Mouse (Mus musculus) monocyte, adult 2 months (primary cell): ENCODE results near the gene Errfi1.
"Not testable (repeated sequence)": the region's sequence is repeated elsewhere in the genome, so short reads cannot be mapped to it uniquely, and the experiment has no call there.

Source experiments
- DNase-seq, 2 experiments: peaks; one replicate each; pipeline ENCODE4 v3.0.0; 2022; ENCODE audit warnings: low spot score in 2 of 2, low read depth in 1 of 2

Gene Errfi1

GRCm38 (mm10) chr4:150879631-150880030 lies 25.9 kb downstream of the Errfi1 start:
- no peak for DNase-seq

DNA sequence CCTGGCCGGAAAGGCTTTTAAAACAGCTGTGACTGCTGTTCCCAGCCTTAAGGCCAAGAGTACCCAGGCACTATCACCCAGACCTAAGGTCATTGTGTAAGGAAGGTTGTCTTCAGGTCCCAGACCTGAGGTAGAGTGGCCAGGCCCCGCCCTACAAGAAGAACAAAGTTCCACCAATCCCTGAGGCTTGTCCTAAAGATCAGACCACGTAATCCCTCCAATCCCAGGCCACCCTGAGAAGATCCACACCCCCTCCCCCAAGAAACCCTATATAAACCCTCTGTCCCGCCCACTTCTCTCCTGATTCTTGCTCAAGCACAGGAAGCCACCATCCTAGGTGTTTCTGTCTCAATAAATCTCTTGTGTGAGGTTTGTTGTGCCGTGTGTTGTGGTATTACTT lies 26.6 kb downstream of the Errfi1 start:
- DNase-seq, result no peak

DNA sequence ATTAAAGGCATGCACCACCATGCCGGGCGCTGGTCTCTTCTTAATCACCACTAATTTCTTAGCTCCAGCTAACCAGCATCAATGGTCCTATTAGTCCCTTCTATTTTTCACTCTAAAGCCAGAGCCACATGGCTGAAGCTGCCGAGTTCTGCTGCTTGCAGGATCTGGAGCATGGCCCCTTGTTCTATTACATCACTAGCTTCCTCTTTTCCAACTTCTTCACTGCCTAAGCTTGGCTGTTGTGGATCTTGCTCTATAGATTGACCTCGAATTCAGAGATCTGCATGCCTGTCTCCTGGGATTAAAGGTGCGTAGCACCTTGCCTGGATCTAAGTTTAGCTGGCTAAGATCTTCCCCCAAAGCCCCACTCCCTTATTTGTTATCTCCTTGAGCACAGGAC lies 28.9 kb downstream of the Errfi1 start:
- DNase-seq, result no peak

DNA sequence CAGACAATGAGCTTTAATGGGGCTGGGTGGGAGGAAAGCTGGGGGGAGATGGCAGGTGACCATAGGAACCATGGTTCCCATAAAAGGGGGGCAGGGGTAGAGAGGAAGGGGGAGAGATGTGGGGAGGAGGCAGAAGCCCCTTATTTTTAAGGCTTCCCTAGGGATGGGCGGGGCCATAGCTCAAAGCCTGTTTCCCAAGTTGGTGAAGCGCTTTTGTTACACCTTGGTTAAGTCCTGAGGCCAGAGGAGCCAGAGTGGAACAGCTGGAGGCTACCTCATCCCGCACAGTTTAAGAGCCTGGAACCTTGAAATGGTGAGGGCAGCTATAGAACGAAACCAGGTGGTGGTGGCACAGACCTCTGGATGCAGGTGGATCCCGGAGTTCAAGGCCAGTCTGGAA lies 34.2 kb downstream of the Errfi1 start:
- no peak for DNase-seq

DNA sequence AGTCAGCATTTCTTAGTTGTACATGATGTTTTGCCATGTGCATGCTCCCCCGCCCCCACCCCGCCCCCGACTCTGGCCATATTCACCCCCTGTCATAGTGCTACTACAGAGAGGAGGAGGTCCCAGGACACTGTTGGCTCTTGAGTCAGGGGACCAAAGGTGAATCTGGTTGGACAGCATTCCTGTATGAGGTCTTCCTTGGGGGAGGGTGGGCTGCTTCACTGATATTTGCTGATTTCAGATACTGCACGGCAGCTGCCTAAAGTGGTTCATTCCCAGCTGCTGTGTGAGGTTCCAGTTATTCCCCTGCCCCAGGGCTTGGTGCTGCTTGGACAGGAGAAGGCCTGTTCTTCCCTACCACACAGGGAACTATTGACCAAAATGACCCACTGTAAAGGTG lies 34.8 kb downstream of the Errfi1 start:
- no peak for DNase-seq

DNA sequence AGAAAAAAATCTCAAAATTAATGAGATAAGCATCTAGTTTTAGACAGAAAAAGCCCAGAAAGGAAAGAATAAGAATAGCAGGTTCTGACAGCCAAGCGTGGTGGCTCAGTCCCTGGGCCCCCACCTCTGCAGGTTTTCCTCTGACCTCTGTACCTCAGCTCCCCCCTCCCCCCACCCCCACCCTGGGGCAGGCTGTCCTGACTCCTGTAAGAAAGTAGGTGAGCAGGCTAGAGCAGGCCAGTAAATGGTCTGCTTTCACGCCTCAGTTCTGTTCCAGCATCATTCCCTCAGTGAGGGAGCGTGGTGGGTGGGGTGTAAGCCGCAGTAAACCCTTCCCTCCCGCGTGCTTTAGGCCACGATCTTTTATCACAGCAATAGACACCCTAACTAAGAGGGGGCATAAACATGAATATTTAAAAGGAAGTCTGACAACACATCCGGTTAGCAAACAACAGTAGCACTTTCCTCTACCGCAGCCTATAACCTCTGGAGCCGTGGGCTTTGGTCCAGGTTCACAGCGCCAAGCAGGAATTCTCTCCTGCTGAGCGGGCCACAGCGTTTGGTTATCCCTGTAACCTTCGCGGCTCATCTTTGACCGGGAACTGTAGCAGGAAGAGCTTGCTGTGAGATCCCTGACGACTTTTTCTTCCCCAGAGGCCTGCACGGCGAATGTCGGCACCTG lies 35.7 kb downstream of the Errfi1 start:
- no peak for DNase-seq

DNA sequence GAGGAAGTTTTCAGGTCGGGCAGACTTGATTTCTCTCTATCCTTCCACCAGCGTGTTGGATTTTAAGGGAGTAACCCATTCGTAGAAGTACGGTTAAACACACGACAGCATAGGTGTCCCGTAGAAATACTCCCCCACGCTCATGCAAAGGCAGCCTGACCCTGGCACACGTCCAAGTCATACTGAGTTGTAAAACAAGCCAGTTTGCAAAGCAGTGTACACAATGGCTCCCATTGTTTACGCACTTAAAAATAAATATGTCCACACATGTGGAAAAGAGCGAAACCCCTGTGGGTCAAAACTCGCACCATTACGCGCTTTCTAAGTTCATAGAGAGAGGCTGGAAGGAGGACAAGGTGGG lies 36.2 kb downstream of the Errfi1 start:
- DNase-seq, result no peak

DNA sequence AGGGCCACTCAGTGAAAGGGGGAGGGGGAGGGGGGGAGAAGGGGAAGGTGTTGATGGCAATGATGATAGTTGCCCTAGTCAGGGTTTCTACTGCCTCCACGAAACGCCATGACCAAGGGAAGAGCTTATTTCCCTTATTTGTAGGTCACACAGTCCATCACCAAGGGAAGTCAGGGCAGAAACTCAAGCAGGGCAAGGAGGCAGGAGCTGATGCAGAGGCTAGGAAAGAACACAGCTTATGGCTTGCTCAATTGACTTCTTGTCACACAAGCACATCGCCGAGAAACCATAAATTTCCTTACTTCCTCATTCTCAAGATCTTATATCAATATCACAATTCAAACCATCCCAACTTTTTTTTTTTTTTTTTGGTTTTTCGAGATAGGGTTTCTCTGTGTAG lies 37.6 kb downstream of the Errfi1 start:
- DNase-seq, result no peak

GRCm38 (mm10) chr4:150894718-150895501 lies 41.2 kb downstream of the Errfi1 start:
- DNase-seq, result no peak

- no peak for DNase-seq
Measured at GRCm38 (mm10) chr4:150896896-150897624, 43.3 kb downstream of the Errfi1 start.

DNA sequence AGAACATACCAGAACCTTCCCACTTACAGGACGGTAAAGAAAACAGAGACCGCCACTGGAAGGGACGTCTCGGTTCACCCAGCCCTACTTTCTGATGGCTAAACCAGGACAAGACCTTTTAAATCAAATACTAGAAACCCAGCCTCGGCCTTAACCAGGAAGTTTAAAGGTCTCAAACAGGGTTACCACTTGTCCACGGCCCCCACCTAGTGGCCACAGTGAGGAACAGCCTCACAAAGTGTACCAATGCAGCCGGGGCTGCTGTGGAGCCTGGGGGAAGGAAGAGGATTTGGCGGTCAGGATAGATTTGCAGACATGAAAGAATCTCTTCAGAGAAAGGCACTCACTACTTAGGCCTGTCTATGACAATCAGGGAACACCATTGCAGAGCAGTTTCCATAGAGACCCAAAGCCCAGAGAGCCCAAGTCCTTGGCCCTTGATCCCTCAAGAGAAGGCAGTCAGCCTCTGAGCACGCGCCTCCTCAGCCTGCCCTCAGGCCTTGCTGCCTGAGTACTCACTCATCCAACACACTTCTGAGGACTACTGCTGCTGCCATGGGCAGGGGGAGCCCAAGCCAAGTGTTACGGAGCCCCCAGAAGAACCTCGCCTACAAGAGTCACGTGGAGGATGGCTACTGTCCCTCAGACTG lies 45.1 kb downstream of the Errfi1 start:
- peak in 1 of 2 experiments; percentile 52 for DNase-seq

GRCm38 (mm10) chr4:150900486-150900885 lies 46.8 kb downstream of the Errfi1 start:
- DNase-seq, result no peak

DNA sequence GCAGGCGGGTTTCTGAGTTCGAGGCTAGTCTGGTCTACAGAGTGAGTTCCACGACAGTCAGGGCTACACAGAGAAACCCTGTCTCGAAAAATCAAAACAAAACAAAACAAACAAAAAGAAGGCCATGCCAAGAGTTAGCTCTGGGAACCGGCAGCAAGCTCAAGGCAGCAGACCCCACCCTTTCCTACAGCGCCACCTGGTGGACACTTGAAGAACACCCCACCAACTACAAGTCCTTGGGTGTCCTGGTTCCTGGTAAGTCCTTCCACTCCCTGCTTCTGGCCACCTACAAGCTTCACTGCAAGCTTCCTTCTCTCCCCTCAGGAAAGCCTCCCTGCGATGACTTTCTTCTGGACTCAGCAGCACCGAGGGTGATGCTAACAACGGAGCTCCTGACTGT lies 47.9 kb downstream of the Errfi1 start:
- DNase-seq, result peak; percentile 23 to 61

- no peak for DNase-seq
Measured at GRCm38 (mm10) chr4:150902062-150902461, 48.3 kb downstream of the Errfi1 start.

- DNase-seq, result no peak
Measured at GRCm38 (mm10) chr4:150903091-150903742, 49.5 kb downstream of the Errfi1 start.

GRCm38 (mm10) chr4:150907099-150907498 lies 53.4 kb downstream of the Errfi1 start:
- no peak for DNase-seq

DNA sequence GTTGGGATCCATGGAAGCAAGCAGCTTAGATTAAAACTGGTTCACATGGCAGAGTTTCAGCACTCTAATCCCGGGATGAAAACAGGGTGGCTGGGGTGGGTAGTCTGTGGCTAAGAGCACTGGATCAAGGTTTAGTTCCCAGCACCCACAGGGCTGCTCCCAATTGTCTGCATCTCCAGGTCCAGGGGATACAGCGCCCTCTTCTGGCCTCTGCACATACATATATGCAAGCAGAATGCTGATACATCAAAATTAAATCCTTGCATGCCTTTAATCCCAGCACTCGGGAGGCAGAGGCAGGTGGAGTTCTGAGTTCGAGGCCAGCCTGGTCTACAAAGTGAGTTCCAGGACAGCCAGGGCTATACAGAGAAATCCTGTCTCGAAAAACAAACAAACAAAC lies 54.8 kb downstream of the Errfi1 start:
- DNase-seq, result not testable (repeated sequence)

GRCm38 (mm10) chr4:150909451-150910156 lies 55.9 kb downstream of the Errfi1 start:
- peak; percentile 94 to 98 for DNase-seq

GRCm38 (mm10) chr4:150910164-150910951 lies 56.6 kb downstream of the Errfi1 start:
- DNase-seq, result no peak

- no peak for DNase-seq
Measured at GRCm38 (mm10) chr4:150913743-150914142, 60.0 kb downstream of the Errfi1 start.
